Mouse (Mus musculus) brain, embryonic 18.5 days (tissue): Measurements from ENCODE around the gene Acsl5.

Experiments
- DNase-seq: peaks from one replicate; pipeline ENCODE4 v3.0.0-alpha.2; 2012; ENCODE audit warnings: low read depth, low spot score

Gene Acsl5

GRCm38 (mm10) chr19:55239766-55240426 lies 11.8 kb upstream of the Acsl5 start:
- no peak for DNase-seq

GRCm38 (mm10) chr19:55241186-55241645 lies 10.5 kb upstream of the Acsl5 start, which contains the start of gene Gucy2g:
Gene Gucy2g, minus strand, starts transcription at chr19:55241236.
- no peak for DNase-seq

GRCm38 (mm10) chr19:55244791-55245231 lies 6.9 kb upstream of the Acsl5 start:
- no peak for DNase-seq

- no peak for DNase-seq
Measured at GRCm38 (mm10) chr19:55247563-55247962, 4.2 kb upstream of the Acsl5 start.

- no peak for DNase-seq
Measured at GRCm38 (mm10) chr19:55247991-55248520, 3.7 kb upstream of the Acsl5 start.

- DNase-seq, result no peak
Measured at GRCm38 (mm10) chr19:55250451-55250850, 1.3 kb upstream of the Acsl5 start.

GRCm38 (mm10) chr19:55253239-55253569 lies 1.5 kb downstream of the Acsl5 start:
- no peak for DNase-seq

GRCm38 (mm10) chr19:55253570-55254441 lies 2.1 kb downstream of the Acsl5 start:
- DNase-seq, result no peak

GRCm38 (mm10) chr19:55254513-55255016 lies 2.8 kb downstream of the Acsl5 start:
- peak; percentile 58 for DNase-seq

- no peak for DNase-seq
Measured at GRCm38 (mm10) chr19:55256156-55256555, 4.4 kb downstream of the Acsl5 start.

GRCm38 (mm10) chr19:55257656-55258375 lies 6.1 kb downstream of the Acsl5 start:
- DNase-seq, result no peak

- DNase-seq, result no peak
Measured at GRCm38 (mm10) chr19:55258514-55258913, 6.8 kb downstream of the Acsl5 start.

GRCm38 (mm10) chr19:55260389-55261184 lies 8.8 kb downstream of the Acsl5 start:
- no peak for DNase-seq

GRCm38 (mm10) chr19:55265269-55265668 lies 13.5 kb downstream of the Acsl5 start:
- no peak for DNase-seq

GRCm38 (mm10) chr19:55266786-55267185 lies 15.0 kb downstream of the Acsl5 start:
- no peak for DNase-seq

- no peak for DNase-seq
Measured at GRCm38 (mm10) chr19:55268150-55268549, 16.4 kb downstream of the Acsl5 start.

GRCm38 (mm10) chr19:55269051-55269450 lies 17.3 kb downstream of the Acsl5 start:
- DNase-seq, result no peak

- no peak for DNase-seq
Measured at GRCm38 (mm10) chr19:55271448-55271847, 19.7 kb downstream of the Acsl5 start.

GRCm38 (mm10) chr19:55273340-55273739 lies 21.6 kb downstream of the Acsl5 start:
- no peak for DNase-seq

- DNase-seq, result no peak
Measured at GRCm38 (mm10) chr19:55276100-55276499, 24.4 kb downstream of the Acsl5 start.

- no peak for DNase-seq
Measured at GRCm38 (mm10) chr19:55276770-55277169, 25.0 kb downstream of the Acsl5 start.
